Mouse (Mus musculus): ENCODE measurements around the gene Ppp2ca.
"Not testable (repeated sequence)": the region's sequence is repeated elsewhere in the genome, so short reads cannot be mapped to it uniquely, and the experiment has no call there.

Gene Ppp2ca

GRCm38 (mm10) chr11:52130451-52131068 lies 32.1 kb downstream of the Ppp2ca start:
- DNase-seq (ENCODE audit: low read depth, low spot score): no peak

- peak; percentile 32 for DNase-seq (ENCODE audit: low read depth, low spot score)
Measured at GRCm38 (mm10) chr11:52143675-52144074, 45.2 kb downstream of the Ppp2ca start.

GRCm38 (mm10) chr11:52145428-52145827 lies 46.9 kb downstream of the Ppp2ca start, which contains the start of gene Olfr1373:
Gene Olfr1373 (minus strand): TSS chr11:52145528.
- not testable (repeated sequence) for DNase-seq (ENCODE audit: low read depth, low spot score)

GRCm38 (mm10) chr11:52163926-52164325 lies 65.4 kb downstream of the Ppp2ca start:
- no peak for DNase-seq (ENCODE audit: low read depth, low spot score)

GRCm38 (mm10) chr11:52167126-52167525 lies 68.6 kb downstream of the Ppp2ca start:
- no peak for DNase-seq (ENCODE audit: low read depth, low spot score)

- not testable (repeated sequence) for DNase-seq (ENCODE audit: low read depth, low spot score)
Measured at GRCm38 (mm10) chr11:52167901-52168302, 69.4 kb downstream of the Ppp2ca start.

- DNase-seq (ENCODE audit: low read depth, low spot score): no peak
Measured at GRCm38 (mm10) chr11:52168461-52168860, 70.0 kb downstream of the Ppp2ca start.

Data from forelimb bud, embryonic 11.5 days (tissue).